Comparison of ENCODE assay signal across 27 mouse cellular contexts in the genomic region with DNA sequence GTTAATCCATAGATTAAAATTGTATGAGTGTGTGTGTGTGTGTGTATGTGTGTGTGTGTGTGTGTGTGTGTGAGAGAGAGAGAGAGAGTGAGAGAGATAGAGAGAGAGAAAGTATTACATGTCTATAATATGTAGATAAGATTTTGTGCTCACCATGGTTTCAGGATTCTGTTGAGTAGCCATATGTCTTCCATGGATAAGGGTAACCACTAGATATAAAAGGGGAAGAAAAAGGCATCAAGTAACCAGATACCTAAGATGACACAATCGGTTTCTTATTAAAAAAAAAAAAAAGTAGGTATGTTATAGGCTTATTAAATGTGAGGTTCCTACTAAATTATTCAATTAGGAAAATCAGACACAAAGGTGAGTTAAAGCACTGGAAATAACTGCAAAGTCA.
"Had no signal": no experiment of that assay in that cellular context is flagged by ENCODE, and none has a peak within 500 bp of the region (broad histone marks: within the 10 kb centered on the region; RNA-seq: fewer than 3 reads in every experiment).

No protein-coding gene starts in this region.

- H3K4me1 ChIP-seq: hindbrain, embryonic 13.5 days; hindbrain, embryonic 15.5 days; kidney, embryonic 15.5 days; liver, embryonic 13.5 days had no signal

- ATAC-seq: hindbrain, postnatal 0 days; intestine, embryonic 16.5 days had no signal

- H3K27me3 ChIP-seq: heart, embryonic 13.5 days; heart, embryonic 15.5 days; hindbrain, embryonic 13.5 days; hindbrain, embryonic 15.5 days; kidney, embryonic 15.5 days; limb, embryonic 12.5 days; liver, embryonic 13.5 days had no signal

- H3K9ac ChIP-seq: heart, embryonic 13.5 days; heart, embryonic 15.5 days; hindbrain, embryonic 13.5 days; hindbrain, embryonic 15.5 days; kidney, embryonic 15.5 days; limb, embryonic 12.5 days; liver, embryonic 13.5 days had no signal

- DNase-seq: gastrocnemius, adult 2 months; gastrocnemius, postnatal 10 days; gastrocnemius, postnatal 25 days; heart, adult 18-20 months; heart, postnatal 14 days; heart, postnatal 36 days; kidney, adult 11 months; kidney, adult 2 months; kidney, adult 9 months; kidney, postnatal 14 days; kidney, postnatal 36 days; layer of hippocampus, adult 9-11 months; layer of hippocampus, postnatal 36 days; left cerebral cortex, postnatal 4 days; liver; liver, embryonic 13.5 days had no signal

- H3K9me3 ChIP-seq: heart, embryonic 10.5 days; heart, embryonic 13.5 days; heart, embryonic 15.5 days; hindbrain, embryonic 13.5 days; hindbrain, embryonic 15.5 days; kidney, embryonic 15.5 days; limb, embryonic 12.5 days; liver, embryonic 13.5 days had no signal

- H3K4me3 ChIP-seq: gastrocnemius, adult 2 months; heart, embryonic 10.5 days; heart, embryonic 13.5 days; heart, embryonic 15.5 days; hindbrain, embryonic 13.5 days; hindbrain, embryonic 15.5 days; kidney, embryonic 15.5 days; limb, embryonic 12.5 days; liver, embryonic 13.5 days had no signal

- H3K4me2 ChIP-seq: heart, embryonic 13.5 days; heart, embryonic 15.5 days; hindbrain, embryonic 13.5 days; hindbrain, embryonic 15.5 days; kidney, embryonic 15.5 days; limb, embryonic 12.5 days; liver, embryonic 11.5 days; liver, embryonic 13.5 days had no signal

- H3K36me3 ChIP-seq: heart, embryonic 10.5 days; heart, embryonic 13.5 days; heart, embryonic 15.5 days; hindbrain, embryonic 13.5 days; hindbrain, embryonic 15.5 days; kidney, embryonic 15.5 days; limb, embryonic 12.5 days; liver, embryonic 13.5 days had no signal

- H3K27ac ChIP-seq: gastrocnemius, adult 2 months; heart, embryonic 10.5 days; heart, embryonic 13.5 days; heart, embryonic 15.5 days; hindbrain, embryonic 13.5 days; hindbrain, embryonic 15.5 days; hindbrain, postnatal 0 days; kidney, embryonic 15.5 days; kidney, postnatal 0 days; limb, embryonic 12.5 days; liver, embryonic 13.5 days had no signal
